Mouse (Mus musculus) thymus, postnatal 14 days (tissue): ENCODE measurements around the gene Prss2.
"Not testable (repeated sequence)": the region's sequence is repeated elsewhere in the genome, so short reads cannot be mapped to it uniquely, and the experiment has no call there.

Experiments
- DNase-seq: peaks from one replicate; pipeline ENCODE4 v3.0.0; 2021

Prss2 gene

GRCm38 (mm10) chr6:41556389-41556788, 34.8 kb downstream of the Prss2 start:
- DNase-seq = peak; percentile 24

GRCm38 (mm10) chr6:41557468-41557867, 35.9 kb downstream of the Prss2 start:
- DNase-seq = peak; percentile 82

- DNase-seq = peak; percentile 88
Observed at GRCm38 (mm10) chr6:41558271-41558670, 36.7 kb downstream of the Prss2 start.

- DNase-seq = peak; percentile 79
Observed at GRCm38 (mm10) chr6:41559331-41559730, 37.7 kb downstream of the Prss2 start.

- DNase-seq = peak; percentile 20
Observed at GRCm38 (mm10) chr6:41560273-41560672, 38.7 kb downstream of the Prss2 start.

GRCm38 (mm10) chr6:41562598-41562997, 41.0 kb downstream of the Prss2 start:
- no peak for DNase-seq

GRCm38 (mm10) chr6:41563104-41563951, 41.7 kb downstream of the Prss2 start:
- not testable (repeated sequence) for DNase-seq

- DNase-seq = no peak
Observed at GRCm38 (mm10) chr6:41565261-41565660, 43.7 kb downstream of the Prss2 start.

- no peak for DNase-seq
Observed at GRCm38 (mm10) chr6:41566965-41567364, 45.4 kb downstream of the Prss2 start.

GRCm38 (mm10) chr6:41569078-41569477, 47.5 kb downstream of the Prss2 start:
- DNase-seq = no peak
